Mouse (Mus musculus): Measurements from ENCODE around the gene Kcnc1. TPM values are rescaled to one million over a fixed set of nuclear protein-coding genes. Genes with fewer than 3 reads are reported as not detected.

The Kcnc1 gene
- polyA plus RNA-seq, 1 experiment: 68.6 TPM

DNA sequence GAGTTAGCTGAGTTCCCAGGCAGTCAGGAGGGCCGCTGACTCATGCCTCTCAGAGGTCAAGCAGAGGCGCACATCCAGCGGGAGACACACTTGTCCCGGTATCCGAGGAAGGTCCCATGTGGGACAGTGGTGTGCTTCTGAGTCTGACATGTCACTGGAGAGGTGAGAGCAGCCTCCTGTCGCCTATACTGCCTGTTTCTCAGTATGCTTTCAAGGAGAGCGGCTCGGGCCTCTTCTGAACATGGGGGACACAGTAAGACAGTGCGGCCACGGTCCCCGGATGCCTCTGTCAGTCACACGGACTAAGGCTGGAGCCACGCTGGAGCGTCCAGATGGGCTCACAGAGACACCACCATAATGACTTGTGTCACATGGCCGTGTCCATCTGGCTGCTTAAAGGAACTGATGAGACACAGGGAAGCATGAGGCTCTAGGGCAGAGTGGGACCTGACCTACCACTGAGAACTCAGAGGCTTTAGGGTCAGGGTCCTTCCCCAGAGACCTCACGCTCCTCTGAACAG is 21.9 kb downstream of the Kcnc1 start:
- no peak for DNase-seq (ENCODE audit: extremely low spot score in 1 of 2, low spot score in 1 of 2)

DNA sequence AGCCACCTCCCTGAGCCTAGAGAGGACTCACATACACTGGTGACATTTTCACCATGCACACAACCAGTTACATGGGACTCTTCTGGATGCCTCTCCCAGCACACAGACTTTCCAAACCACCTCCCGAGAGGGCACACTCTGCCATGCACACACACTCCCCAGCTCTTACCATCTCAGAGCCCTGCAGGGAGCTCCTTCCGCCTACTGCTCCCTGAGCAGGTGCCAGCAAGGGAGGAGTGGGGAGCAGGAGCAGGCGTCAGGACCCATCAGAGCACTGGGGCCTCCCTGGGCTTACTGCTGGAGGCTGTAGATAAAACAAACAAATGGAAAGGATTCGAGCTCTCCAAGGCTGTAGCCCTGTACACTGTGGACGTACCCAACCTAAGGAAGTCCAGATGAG is 25.2 kb downstream of the Kcnc1 start:
- peak in 1 of 2 experiments; percentile 63 for DNase-seq (ENCODE audit: extremely low spot score in 1 of 2, low spot score in 1 of 2)

DNA sequence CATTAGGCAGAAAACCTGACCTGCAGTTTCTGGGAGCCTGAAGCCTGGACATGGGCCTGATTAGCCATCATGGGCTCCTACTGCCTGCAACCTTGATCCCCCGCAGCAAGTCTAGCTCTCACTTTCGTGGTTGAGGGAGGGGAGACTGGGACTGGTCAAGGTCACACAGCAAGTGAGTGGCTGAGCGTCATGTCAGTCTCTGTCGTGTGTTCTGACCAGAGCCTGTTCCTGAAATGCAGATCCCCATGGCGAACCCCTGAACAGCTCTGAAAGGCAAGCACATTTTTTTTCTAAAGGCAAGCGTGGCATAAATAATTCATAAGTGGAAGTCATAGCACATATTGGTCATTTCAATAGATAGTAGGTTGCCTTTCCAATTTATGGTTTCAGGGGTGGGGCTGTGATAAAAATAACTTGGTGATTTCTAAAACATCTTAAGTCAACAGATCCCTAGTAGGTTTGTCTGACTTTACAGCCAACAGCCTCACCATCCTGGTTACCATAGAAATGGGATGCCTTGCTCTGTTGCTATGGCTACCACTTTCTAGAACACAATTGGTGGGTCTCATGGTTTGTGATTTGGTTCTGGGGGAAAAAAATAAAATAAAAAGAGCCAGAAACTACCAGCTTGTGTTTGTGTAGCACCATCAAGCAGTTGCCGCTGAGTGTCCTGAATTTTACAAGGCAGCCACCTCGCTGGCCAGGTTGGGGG is 25.9 kb downstream of the Kcnc1 start:
- peak; percentile 52 to 63 for DNase-seq (ENCODE audit: extremely low spot score in 1 of 2, low spot score in 1 of 2)

DNA sequence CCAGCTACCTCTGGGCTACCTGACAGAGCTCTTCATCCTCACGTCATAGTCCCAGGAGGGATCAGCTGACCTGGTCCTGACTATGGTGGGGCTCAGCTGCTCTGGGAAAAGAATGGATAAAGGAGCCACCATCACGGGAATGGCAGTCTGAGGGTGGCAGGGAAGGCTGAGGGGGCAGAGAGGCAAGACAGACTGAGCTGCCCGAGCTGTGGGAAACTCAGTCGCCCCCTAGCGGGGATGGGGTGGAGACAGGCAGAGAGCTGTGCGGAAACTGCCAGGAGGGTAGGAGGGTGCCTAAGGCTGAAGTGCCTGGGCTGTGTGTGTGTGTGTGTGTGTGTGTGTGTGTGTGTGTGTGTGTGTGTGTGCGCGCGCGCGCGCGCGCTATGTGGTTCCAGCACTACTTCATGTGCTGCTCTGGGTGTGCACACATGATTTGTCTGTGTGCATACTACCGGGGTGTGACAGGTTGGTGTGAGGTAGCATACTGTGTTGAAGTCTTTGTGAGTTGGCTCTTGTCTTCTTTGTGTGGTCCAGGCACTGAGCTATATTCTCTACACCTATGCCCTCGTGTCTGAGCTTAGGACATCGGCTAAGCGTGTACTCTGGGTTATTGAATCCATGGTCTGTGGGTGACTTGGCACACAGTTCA is 26.6 kb downstream of the Kcnc1 start:
- peak; percentile 65 to 90 for DNase-seq (ENCODE audit: extremely low spot score in 1 of 2, low spot score in 1 of 2)

DNA sequence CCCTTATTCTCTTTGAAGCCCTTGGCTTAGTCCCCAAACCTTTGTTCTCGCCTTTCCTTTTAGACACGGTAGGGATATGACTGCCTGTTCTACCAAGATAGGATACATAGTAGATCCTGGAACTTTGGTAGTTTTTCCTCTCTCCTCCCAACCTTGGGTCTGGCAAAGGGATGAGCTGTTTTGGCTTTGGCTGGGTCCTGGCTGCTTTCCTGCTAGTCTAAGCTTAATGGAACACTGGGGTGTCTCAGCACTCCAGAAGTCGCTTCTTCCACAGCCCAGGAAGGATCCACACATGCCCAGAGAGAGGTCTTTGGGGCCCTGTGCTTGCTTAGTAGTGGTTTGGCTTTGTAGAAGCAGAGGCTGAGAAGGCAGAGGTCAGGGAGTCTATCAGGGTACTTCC is 27.7 kb downstream of the Kcnc1 start:
- no peak for DNase-seq (ENCODE audit: extremely low spot score in 1 of 2, low spot score in 1 of 2)

DNA sequence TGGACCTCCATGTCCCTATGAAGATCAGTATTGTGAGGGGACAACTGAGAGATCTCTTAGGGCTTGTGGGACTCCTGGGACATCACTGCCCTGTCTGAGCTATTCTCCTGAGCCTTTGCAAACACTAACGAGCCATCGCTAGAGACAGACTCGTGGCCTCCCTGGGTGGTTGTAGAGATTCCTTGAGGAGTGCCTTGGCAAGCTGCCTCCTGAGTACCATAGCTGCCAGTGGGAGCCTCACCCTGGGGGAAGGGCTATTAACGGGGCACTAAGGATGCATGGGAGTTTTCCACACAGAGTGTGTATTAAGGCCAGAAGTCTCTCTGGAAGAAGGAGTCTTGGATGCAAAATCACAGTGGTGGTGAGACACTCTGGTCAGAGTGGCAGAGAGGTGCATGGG is 28.7 kb downstream of the Kcnc1 start:
- DNase-seq (ENCODE audit: extremely low spot score in 1 of 2, low spot score in 1 of 2): no peak

DNA sequence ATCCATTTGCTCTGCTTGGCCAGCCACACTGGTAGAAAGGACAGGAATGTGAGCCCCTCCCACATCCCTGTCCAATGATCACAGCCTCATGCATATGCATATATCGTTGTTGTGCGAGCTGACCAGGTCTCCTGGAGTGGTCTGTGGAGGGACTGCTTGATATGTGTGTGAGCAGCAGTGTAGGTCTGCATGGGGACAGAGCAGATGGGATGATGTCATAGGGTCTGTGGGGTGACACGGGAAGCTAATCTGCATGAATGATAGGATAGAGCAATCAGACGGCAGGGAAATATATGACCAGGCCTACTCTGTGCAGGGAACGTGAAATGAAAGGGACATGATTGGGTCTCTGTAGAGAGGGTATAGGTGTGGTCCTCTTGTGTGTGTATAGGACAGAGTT is 37.6 kb downstream of the Kcnc1 start:
- DNase-seq (ENCODE audit: extremely low spot score in 1 of 2, low spot score in 1 of 2): no peak

DNA sequence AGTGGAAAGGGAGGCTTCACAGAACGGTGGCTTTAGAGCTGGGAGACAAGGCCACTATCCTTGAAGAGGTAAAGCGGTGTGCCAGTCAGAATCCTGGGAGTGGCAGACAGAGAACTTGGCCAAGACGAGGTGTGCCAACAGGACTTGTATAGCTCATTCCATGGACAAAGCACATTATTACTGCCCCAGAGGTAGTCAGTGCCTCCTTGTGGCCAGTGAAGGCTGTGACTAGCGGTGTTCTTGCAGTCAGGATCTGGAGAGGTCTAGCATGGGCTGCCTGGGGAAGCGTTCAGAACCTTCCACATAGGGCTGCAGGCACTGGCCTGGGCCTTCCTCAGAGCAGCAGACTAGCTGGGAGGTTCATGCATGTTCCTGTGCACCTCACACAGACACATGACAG is 39.5 kb downstream of the Kcnc1 start:
- no peak for DNase-seq (ENCODE audit: extremely low spot score in 1 of 2, low spot score in 1 of 2)

DNA sequence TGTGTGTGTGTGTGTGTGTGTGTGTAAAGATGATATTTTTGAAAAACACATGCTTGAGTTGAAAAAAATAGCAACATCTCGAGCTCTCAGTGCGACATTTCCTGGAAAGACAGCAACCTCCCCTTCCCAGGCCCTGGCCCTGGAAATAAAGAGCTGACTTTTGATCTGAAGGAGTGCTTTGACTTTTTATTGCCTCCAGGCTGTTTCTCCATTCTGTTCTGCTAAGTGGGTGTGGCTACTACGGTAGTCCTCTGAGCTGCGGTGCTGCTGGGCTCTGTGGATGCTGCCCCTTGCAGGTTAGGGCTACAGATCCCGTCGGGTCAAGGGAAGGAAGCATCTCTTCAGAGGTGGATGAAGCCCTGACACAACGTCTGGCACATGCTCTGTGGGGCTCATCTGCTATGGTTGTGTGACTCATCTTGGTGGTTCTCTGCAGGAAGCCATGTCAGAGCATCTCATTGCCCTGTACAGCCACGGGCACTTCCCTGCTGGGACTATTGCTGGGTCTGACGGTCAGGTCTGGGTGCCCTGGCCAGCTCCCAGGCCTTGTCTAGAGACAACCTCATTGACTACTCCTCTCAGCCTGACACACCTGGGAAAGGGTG is 42.3 kb downstream of the Kcnc1 start:
- no peak for DNase-seq (ENCODE audit: extremely low spot score in 1 of 2, low spot score in 1 of 2)

DNA sequence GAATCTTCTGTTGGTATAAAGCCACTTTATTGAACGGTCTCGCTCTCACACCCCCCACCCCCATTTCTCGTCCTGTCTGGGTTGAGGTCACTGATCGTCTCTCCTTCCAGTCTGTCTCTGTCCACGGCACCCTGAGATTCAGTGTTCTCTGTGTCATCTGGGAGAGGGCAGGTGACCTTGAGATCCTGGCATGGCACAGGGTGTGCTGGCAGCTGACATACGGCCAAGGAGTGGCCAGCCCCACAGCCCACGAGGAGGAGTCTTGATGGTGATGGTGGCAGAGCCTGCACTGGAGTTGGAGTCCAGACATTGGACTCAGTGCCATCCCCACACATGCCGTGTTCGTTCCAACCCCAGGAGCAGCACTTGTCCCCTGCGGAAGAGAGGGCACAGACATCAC is 46.9 kb downstream of the Kcnc1 start:
- DNase-seq (ENCODE audit: extremely low spot score in 1 of 2, low spot score in 1 of 2): no peak

DNA sequence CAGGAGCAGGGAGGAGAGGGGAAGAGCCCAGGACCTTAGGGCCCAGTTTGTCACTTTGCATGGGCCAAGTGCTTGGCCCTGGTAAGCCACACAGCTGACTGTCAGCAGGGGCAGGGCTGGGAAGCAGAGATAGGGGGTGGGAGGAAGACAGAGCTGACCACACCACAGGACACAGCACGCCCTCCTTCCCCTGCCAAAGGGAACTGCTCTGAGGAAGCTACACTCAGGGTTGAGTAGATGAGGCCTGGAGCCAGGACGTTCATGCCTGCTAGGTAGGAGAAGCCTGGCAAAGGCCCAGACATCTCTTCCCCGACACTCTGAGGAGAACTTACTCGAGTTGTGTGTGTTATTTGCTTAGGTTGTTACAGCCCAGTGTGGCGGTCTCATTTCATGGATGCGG is 49.6 kb downstream of the Kcnc1 start:
- no peak for DNase-seq (ENCODE audit: extremely low spot score in 1 of 2, low spot score in 1 of 2)

DNA sequence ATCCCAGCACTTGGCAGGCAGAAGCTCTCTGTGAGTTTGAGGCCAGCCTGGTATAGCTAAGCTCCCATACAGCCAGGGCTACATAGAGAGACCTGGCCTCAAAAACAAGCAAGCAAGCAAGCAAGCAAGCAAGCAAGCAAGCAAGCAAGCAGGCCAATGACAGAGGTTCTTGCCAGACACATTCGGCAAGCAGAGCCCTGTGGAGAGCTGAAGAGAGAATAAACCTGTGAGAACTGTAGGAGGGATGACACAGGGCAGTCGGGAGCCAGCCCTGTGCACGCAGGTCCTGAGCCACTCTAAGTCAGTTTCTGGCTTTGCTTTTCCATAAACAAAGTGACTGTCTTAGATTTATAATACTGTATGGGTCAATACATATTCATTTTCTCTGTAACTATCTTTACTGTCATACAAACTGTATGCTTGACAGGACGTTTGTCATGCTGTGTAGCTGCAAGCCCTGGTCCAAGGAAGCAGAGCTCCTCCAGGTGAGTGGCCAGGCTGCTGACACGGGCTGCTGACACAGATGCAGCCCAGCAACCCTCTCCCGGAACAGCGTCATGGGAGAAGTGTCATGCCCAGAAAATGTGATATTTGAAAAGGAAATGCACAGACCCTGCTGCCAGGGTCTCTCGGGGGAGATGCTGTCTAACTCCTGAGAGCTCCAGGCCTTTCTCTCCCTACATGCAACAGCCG is 51.3 kb downstream of the Kcnc1 start:
- no peak for DNase-seq (ENCODE audit: extremely low spot score in 1 of 2, low spot score in 1 of 2)

DNA sequence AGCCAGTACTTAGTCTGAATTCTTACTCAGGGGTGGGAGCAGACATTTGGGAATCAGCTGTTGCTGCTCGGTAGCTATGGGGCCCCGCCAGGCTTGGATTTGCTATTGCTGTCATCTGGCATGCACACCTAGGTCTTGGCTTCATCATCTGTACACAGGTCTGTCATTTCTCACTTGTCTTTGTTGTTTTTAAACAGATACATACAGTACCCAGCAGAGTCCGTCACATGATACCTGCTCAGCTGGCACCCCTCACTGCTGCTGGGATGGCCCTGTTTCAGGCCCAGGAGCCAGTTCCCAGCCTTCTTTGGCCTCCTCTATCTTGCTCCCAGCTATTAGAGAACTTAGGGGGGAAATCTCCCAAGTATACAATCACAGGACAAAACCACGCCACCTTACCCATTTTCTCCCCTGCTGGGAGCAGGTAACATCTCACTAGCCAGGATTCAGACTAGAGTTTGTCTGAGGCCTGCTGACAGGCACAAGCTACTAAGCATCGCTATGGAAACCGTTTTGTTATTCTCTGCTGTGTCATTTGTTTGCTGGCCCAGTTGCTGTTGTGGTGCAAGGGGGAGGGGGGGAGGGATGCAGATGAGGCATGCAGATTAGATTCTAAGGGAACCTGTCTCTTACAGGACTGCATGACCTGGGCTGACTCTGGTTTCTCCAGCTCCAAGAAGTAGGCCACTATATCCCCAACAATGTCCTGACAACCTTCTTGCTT is 52.8 kb downstream of the Kcnc1 start:
- no peak for DNase-seq (ENCODE audit: extremely low spot score in 1 of 2, low spot score in 1 of 2)

DNA sequence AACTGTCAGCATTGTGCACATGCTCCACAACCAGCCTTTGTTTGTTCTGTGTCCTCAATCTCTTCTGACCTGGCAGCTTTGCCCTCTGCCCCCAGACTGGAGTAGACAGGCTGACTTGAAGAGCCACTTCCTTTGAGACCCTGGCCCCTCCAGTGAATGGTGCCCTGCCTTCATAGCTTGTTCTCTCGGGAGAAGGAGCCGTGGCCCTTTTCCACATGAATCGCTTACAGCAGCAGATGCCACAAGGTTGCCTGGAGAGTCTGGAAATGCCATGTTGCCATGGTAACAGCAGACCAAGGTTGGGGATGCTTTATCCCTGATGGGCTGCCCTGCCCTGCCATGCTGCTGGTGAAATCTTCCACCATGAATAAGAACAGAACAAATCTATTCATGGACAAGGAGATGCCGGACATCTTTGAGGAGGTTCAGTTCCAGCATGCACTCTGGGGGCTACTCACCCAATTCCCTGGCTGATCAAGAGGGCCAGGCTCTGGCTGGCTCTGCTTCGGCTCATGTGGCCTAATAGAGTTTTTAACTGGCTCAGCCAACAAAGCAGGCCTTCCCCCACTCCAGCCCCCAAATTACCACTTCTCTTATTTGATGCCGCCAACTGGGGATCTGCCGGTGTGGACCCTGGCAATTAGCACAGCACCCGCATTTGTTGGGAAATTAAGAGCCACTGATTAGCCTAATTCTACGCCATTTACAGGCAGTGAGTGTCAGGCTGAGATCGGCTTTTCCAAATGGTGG is 57.8 kb downstream of the Kcnc1 start:
- DNase-seq (ENCODE audit: extremely low spot score in 1 of 2, low spot score in 1 of 2): no peak

DNA sequence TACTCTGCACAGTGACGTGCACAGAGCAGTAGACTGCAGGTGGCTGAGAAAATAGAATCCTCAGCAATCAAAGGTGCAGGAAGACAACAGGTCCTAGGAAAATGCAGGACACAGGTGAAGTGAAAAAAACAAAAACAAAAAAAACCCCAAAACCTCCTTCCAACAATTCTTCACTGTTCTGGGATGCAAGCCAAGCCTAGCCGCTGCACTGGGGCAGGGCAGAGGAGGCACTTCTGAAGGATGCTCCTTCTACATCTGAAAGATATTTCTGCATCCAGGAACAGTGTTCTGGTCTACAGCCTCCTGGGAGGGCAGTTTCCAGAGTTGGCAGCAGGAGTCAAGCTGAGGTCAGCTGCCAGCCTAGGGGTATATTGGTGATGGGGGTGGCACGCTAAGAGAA is 61.6 kb downstream of the Kcnc1 start:
- DNase-seq (ENCODE audit: extremely low spot score in 1 of 2, low spot score in 1 of 2): no peak

DNA sequence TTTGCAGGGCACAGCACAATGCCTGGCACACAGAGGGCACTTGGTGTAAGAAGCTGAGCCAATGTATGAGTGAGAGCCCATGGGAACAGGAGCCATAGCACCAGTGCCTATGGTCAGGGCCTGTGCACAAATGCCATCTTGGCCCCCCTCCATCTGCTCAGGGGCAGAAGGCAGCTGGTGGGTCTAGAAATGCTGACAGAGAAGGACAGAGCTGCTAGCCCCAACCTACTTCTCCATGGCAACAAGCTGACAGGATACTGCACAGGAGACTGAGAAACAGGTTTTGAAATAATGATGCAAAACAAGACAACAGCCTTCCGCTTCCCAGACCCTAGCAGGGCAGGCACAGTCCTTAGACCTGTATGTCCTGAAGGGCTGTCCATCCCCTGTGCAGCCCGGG is 62.9 kb downstream of the Kcnc1 start:
- DNase-seq (ENCODE audit: extremely low spot score in 1 of 2, low spot score in 1 of 2): no peak

DNA sequence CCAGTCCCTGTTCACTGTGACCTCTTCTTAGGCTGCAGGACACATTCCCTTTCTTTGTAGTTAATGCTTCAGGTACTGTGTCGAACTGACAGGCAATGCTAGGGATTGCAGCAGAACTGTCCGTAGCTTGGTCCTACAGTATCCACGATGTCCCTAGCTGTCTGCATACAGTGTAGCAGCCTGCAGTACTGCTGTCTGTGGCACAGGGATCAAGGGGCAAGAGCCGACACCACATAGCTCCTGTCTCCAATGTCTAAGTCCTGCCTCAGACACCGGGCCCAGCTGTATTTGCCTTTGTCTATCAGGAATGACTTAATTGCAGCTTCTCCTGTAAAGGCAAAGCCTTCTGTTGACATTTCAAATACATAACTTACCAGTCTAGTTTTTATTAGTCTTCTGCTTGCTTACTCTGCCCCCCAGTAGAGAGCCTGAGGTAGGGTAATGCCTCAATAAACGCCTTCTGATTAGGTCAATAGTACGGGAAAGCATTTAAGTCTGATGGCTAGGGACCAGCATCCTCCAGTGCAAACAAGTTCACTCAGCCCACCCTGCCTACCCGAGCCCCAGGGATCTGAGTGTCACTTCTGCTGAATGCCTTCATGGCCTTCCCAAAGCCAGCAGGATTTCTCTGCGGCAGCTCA is 63.4 kb downstream of the Kcnc1 start:
- DNase-seq (ENCODE audit: extremely low spot score in 1 of 2, low spot score in 1 of 2): no peak

DNA sequence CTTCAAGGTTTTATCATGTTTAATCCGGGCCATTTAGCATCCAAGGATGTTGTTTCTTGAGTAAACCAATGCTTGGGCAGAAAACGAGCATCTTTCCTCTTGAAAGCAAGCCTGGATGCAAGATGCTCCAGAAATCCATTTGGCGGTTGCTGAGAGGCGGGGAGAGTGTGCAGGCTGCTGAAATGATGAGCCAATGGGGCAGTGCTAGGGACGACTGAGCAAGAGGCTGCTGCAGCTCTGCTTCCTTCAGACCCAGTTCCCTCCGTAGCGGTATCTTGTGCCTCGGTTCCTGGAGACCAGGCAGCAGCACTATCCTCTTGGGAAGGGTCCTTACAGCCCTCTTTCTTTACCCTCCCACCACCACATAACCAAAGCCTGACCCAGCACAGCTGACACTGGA is 66.0 kb downstream of the Kcnc1 start:
- DNase-seq (ENCODE audit: extremely low spot score in 1 of 2, low spot score in 1 of 2): no peak

DNA sequence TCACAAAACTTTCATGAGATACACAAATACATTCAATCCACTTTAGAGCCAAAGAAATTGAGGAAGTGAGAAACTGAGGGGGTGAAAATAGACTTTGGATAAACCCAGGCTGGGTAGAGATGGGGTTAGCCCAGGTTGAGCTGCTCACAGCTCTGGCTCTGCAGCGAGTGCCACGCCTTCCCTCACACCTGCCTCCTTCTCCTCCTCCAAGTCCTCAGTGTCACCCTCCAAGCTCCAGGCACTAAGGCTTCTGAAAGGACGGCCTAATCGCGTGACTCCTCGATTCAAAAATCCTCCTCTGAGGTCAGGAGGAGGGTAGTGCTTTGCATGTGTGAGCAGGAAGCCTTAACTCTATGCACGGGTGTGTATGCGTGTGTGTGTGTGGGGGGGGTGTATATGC is 66.8 kb downstream of the Kcnc1 start:
- no peak for DNase-seq (ENCODE audit: extremely low spot score in 1 of 2, low spot score in 1 of 2)
